Mouse (Mus musculus): ENCODE results near the gene Neurl1a.

GRCm38 (mm10) chr19:47201972-47202371 lies 23.4 kb downstream of the Neurl1a start:
- no peak for TF ChIP-seq TAL1 (IDR thresholded peaks at IDR 0.05; ENCODE audit: low read length)
- TF ChIP-seq GATA1 (IDR thresholded peaks at IDR 0.05; ENCODE audit: low read length) = no peak
